Mouse (Mus musculus): ENCODE results near the gene Siglech. TPM values are rescaled to one million over a fixed set of nuclear protein-coding genes. Genes with fewer than 3 reads are reported as not detected.
"Not testable (repeated sequence)": the region's sequence is repeated elsewhere in the genome, so short reads cannot be mapped to it uniquely, and the experiment has no call there.

Siglech gene
- under 1 TPM; 0.14 to 0.29 TPM for total RNA-seq (2021)
- long read RNA-seq, experiment 1 = 0 reads
- long read RNA-seq, experiment 2 = 0 reads

- no peak for DNase-seq
Observed at GRCm38 (mm10) chr7:55767926-55768325, at the start of gene Siglech. TSS of gene Siglech (plus strand) at chr7:55768178.

- DNase-seq = no peak
Observed at GRCm38 (mm10) chr7:55722673-55723072, 45.3 kb upstream of the Siglech start.

GRCm38 (mm10) chr7:55728903-55729302 is 39.1 kb upstream of the Siglech start:
- DNase-seq = no peak

GRCm38 (mm10) chr7:55734483-55734882 is 33.5 kb upstream of the Siglech start:
- no peak for DNase-seq

GRCm38 (mm10) chr7:55737125-55737912 is 30.7 kb upstream of the Siglech start:
- DNase-seq = no peak

DNA sequence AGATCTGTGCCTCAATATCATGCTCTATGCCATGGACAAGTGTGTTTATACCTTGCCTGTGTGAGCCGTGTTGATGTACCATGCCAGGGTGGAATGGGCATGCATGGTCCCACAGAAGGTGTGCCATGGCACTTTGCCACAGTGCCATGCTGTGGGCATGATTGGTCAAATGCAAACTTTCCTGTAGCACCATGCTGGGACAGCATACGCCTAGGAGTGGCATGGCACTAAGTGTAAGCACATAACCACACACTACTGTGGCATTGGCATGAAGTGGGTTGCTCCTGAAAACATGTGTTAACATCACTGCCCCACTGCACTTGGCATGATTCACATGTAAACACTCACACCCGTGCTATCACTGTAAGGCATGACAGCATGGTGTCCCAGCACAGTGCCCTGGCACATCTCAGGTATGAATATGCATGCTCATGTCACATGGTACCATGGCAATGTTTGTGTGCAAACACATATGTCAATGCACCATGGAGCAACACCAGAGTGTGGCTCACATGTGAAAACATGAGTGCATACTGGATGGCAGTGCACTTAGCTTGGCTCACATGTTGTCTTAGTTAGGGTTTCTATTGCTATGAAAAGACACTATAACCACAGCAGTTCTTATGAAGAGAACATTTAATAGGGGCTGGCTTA is 24.2 kb upstream of the Siglech start:
- no peak for DNase-seq

- no peak for DNase-seq
Observed at GRCm38 (mm10) chr7:55744566-55745220, 23.3 kb upstream of the Siglech start.

- no peak for DNase-seq
Observed at GRCm38 (mm10) chr7:55750841-55751240, 17.1 kb upstream of the Siglech start.

- DNase-seq = no peak
Observed at GRCm38 (mm10) chr7:55759346-55759745, 8.6 kb upstream of the Siglech start.

DNA sequence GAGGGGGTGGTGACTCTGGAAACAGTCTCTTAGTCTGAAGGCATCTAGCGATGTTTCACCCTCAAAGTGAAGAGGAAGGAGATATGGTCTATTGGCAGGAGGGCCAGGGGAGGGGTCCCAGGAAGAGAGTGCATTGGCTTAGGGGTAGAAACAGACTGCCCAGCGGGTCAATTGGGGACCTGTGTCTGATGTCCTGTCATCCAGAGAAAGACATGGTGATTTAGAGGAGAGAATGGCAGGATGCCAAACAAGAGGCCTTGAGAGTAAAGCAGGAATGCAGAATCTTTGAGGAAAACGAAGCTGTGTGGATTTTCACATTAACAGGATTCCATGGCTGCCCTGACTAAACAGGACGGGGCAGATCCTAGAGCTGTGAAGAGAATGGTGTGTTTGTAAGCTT is 12.0 kb downstream of the Siglech start:
- no peak for DNase-seq

DNA sequence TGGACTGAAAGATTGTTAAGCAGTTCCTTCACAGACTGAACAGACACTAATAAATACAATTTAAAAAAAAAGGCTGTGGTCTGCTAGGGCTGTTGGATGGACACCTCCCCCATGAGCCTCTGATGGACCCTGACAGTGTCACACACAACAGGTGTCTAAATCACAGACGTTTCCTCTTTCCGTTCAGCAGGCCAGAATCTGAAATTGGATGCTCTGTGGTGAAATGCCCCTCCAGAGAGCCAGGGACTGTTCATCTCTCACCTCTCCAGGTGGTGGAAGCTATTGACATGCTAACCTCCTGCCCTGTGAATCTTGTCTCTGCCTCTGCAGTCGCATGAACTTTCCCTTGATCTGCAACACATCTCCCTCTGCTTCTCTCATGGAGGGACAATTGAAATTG is 14.5 kb downstream of the Siglech start:
- DNase-seq = no peak

DNA sequence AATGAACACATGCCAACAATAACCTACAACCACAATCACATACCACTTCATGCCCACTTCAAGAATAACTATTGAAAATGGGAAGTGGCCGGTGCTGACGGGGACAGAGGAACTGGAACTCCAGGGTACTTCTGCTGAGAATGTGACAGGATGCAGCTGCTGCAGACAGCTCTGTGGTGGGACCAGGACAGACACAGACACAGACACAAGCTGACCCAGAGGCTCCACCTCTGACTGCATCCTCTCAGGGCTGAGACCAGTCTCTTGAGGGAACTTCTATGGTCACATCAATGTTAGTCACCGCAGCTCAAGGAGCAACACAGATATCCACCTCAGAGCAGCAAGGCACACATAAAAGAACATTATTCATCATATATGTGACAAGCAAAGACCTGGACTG is 16.6 kb downstream of the Siglech start:
- DNase-seq = no peak

DNA sequence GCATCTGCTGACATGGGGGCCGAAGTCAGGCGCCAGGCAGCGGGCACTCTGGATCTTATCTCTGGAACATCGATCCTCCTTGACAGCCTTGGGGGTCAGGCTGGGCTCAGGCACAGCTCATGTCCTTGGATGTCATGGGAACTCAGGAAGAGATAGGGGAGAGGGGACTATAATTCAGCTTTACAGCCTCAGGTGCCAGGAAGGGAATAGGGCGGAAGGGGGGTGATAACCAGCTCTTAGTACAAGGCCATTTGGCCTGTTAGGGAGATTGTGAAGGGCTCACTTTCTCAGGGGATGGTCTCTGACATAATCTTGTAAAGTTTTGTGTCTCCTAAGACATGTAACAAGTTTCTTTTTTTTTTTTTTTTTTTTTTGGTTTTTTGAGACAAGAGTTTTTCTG is 22.6 kb downstream of the Siglech start:
- not testable (repeated sequence) for DNase-seq

GRCm38 (mm10) chr7:55792280-55792679 is 24.3 kb downstream of the Siglech start:
- DNase-seq = no peak

DNA sequence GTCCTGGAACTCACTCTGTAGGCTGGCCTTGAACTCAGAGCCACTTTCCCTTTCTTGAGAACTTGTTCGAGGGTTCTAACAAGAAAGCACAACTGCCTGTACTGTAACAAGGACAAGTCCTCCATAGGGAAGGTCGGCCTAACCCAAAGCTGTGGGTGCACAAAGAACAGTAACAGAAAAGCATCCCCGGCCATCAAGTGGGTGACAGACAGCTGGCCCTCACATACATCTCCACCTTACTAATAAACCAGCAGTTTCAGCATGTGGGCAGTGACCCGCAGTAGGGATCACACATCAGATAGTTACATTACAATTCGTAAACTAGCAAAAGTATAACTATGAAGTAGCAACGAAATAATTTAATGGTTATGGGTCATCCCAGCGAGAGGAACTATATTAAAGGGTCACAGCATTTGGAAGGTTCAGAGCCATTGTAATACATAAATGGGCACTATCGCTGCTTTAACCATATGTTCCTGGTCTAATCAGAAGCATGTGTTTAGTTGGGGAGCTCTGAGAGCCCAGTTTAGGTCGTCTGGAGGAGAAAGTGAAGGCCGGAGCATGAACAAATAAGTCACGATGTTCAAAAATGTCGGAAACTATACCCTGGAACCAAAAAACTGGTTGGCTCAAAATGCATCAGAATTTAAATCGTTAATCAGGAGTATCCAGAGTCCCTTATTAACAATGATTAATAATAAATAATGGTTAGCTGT is 25.4 kb downstream of the Siglech start:
- DNase-seq = no peak

DNA sequence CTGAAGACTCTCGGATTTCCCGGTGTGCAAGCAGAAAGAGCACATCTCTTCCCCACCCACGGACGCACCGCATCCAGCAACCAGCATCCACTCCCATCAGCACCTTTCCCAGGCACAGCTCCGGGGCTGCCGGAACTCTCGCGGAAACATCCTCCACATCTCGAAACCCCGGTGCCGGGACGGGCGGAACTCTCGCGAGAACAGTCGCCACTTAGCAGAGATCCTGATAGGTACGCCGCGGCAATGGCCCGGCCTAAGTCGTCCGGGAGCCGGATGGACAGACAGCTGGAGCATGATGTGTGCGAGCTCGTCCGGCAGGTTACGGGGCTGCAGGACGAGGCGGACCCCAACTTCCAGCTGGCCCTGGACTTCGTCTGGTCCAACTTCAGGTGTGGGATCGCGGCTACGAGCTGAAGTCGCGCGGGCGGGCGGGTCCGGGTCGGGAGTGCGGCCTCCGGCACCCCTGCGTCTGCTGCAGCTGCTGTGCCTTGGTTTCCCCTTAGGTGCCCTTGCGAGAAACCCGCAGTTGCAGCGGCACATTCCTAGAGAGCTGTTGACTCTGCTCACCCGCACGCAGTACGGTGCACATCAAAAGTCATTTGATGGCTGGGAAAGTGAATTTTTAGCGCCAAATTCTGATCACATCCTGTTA is 26.1 kb downstream of the Siglech start, which contains the start of gene Tubgcp5:
Gene Tubgcp5 (plus strand): TSS at position 203 of the 652 bp plus-strand sequence.
- peak; percentile 98 for DNase-seq

DNA sequence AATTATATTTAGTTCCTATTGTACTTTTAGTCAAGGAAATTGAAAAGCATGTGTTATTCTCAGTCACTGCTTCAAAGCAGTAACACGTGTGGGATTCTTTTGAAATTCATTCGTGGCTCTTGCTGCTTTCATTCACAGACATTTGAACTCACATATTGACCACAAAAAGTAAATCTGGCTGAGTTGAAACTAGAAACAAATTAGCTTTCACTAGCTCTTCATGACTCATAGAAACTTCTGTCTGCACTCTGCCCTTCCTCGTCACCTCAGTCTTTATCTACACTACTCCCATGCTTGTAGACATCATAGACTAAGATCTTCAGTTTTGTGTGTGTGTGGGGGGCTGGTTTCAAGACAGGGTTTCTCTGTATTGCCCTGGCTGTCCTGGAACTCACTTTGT is 32.0 kb downstream of the Siglech start:
- no peak for DNase-seq

- no peak for DNase-seq
Observed at GRCm38 (mm10) chr7:55809967-55810366, 42.0 kb downstream of the Siglech start.

DNA sequence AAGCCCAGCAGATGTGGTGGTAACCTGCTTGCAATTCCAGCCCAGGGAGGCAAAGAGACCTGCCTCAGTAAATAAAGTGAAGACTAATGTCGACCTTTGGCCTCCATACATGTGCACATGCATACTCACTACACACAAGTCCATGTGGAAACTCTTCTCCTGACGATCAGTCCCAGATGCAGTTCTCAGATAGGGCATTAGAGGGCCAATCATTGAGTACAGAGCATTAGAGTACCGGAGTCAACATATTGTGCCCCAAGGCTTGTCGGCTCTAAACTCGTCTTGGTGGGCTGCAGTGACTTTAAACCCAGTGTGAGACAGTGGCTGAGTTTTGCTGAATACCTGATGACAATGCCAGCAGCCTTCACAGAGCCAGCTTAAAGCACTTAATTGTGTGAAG is 56.5 kb downstream of the Siglech start:
- no peak for DNase-seq

DNA sequence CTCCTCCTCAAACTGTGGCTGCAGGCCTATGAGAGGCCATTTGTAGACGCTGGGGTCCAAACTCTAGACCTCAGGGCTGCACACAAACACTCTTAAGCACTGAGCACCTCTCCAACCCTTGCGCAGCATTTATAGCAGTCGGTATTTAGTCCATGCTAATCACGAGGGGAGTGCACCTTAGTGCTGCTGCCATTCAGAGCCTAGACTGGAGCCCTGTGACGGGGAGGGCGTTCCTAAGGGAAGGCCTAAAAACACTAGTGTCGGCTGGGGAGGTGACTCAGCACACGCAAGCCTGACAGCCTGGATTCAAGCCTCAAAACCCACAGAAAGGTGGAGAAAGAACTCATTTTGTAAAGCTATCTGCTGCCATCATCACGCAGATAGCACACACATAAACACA is 59.6 kb downstream of the Siglech start:
- DNase-seq = no peak
